Mouse (Mus musculus) heart, adult 18-20 months (tissue): Measurements from ENCODE around the gene Slc30a7. TPM values are rescaled to one million over a fixed set of nuclear protein-coding genes. Genes with fewer than 3 reads are reported as not detected.

Experiments used
- DNase-seq, 2 experiments: peaks; one replicate each; pipeline ENCODE4 v3.0.0; 2021 to 2022; ENCODE audit warnings: mixed read lengths in 1 of 2
- total RNA-seq, 2 experiments: library from RNA; stranded (reverse); gene quantifications; 2 replicates each; pipeline ENCODE4 v1.2.3; 2021

The Slc30a7 gene
- total RNA-seq, 2 experiments from 2014 or later, result 10.2 to 11.4 TPM

GRCm38 (mm10) chr3:115992103-115992502 lies 15.1 kb downstream of the Slc30a7 start:
- peak; percentile 36 to 48 for DNase-seq

- DNase-seq, result peak; percentile 18 to 22
Observed at GRCm38 (mm10) chr3:115985183-115985892, 21.9 kb downstream of the Slc30a7 start.

- no peak for DNase-seq
Observed at GRCm38 (mm10) chr3:115984653-115985052, 22.6 kb downstream of the Slc30a7 start.

GRCm38 (mm10) chr3:115983217-115983616 lies 24.0 kb downstream of the Slc30a7 start:
- DNase-seq, result no peak

- DNase-seq, result peak in 1 of 2 experiments; percentile 40
Observed at GRCm38 (mm10) chr3:115979000-115979399, 28.2 kb downstream of the Slc30a7 start.

GRCm38 (mm10) chr3:115974995-115975394 lies 32.2 kb downstream of the Slc30a7 start:
- DNase-seq, result peak; percentile 11 to 15

GRCm38 (mm10) chr3:115974228-115974627 lies 33.0 kb downstream of the Slc30a7 start:
- no peak for DNase-seq

- no peak for DNase-seq
Observed at GRCm38 (mm10) chr3:115971891-115972646, 35.1 kb downstream of the Slc30a7 start.

GRCm38 (mm10) chr3:115971045-115971785 lies 36.0 kb downstream of the Slc30a7 start:
- no peak for DNase-seq

- DNase-seq, result no peak
Observed at GRCm38 (mm10) chr3:115968745-115969530, 38.3 kb downstream of the Slc30a7 start.

GRCm38 (mm10) chr3:115964071-115964470 lies 43.1 kb downstream of the Slc30a7 start:
- DNase-seq, result no peak

GRCm38 (mm10) chr3:115963597-115963996 lies 43.6 kb downstream of the Slc30a7 start:
- no peak for DNase-seq

GRCm38 (mm10) chr3:115962028-115962415 lies 45.2 kb downstream of the Slc30a7 start:
- no peak for DNase-seq

- DNase-seq, result no peak
Observed at GRCm38 (mm10) chr3:115961311-115962027, 45.7 kb downstream of the Slc30a7 start.

- DNase-seq, result no peak
Observed at GRCm38 (mm10) chr3:115957223-115957622, 50.0 kb downstream of the Slc30a7 start.

- no peak for DNase-seq
Observed at GRCm38 (mm10) chr3:115953088-115953487, 54.1 kb downstream of the Slc30a7 start.

GRCm38 (mm10) chr3:115952356-115952755 lies 54.9 kb downstream of the Slc30a7 start:
- DNase-seq, result no peak

GRCm38 (mm10) chr3:115951221-115951620 lies 56.0 kb downstream of the Slc30a7 start:
- DNase-seq, result peak in 1 of 2 experiments; percentile 15

- peak; percentile 15 to 26 for DNase-seq
Observed at GRCm38 (mm10) chr3:115949921-115950877, 57.0 kb downstream of the Slc30a7 start.
